8 mouse cellular contexts compared by ENCODE assay signal in genomic region chr9:20727601-20728113, GRCm38 (mm10). TPM values are rescaled to one million over a fixed set of nuclear protein-coding genes. Genes with fewer than 3 reads are reported as not detected.
DNase-seq lines count a peak whose midpoint lies in the region; ATAC-seq and TF ChIP-seq lines count a peak whose summit lies in the region.

No protein-coding gene starts in this region.

- TF ChIP-seq EP300 in heart, postnatal 0 days (IDR thresholded peaks at IDR 0.05; ENCODE audit: low read depth): no peak

- no peak for TF ChIP-seq CTCF in E14TG2a.4 (conservative IDR thresholded peaks at IDR 0.05; ENCODE audit: low read length)
- TF ChIP-seq CTCF in heart, postnatal 0 days (IDR thresholded peaks at IDR 0.05; ENCODE audit: low read depth): no peak

- peaks cover 88% of the 10 kb centered on the region for H3K27me3 ChIP-seq in E14TG2a.4 (ENCODE audit: insufficient read depth, low read length)
- peaks cover 72% of the 10 kb centered on the region for H3K27me3 ChIP-seq in embryonic facial prominence, embryonic 13.5 days
- H3K27me3 ChIP-seq in heart, postnatal 0 days (ENCODE audit: control insufficient read depth, insufficient read depth, low read length): peaks cover 63% of the 10 kb centered on the region

- peaks cover 26% of the 10 kb centered on the region for H3K4me1 ChIP-seq in E14TG2a.4 (replicated peaks; ENCODE audit: low read depth, low read length)
- peaks cover 27% of the 10 kb centered on the region for H3K4me1 ChIP-seq in embryonic facial prominence, embryonic 13.5 days
- H3K4me1 ChIP-seq in heart, postnatal 0 days (ENCODE audit: control insufficient read depth, insufficient read depth): peaks cover 9% of the 10 kb centered on the region; the same call in 1 of the 2 replicates

- H3K4me2 ChIP-seq in embryonic facial prominence, embryonic 13.5 days: peak overlapping the region; percentile 98
- peak overlapping the region; percentile 77 for H3K4me2 ChIP-seq in heart, postnatal 0 days (ENCODE audit: low read depth, low read length)

- no peaks in the 10 kb centered on the region for H3K36me3 ChIP-seq in E14TG2a.4 (ENCODE audit: insufficient read depth, low read length)
- H3K36me3 ChIP-seq in embryonic facial prominence, embryonic 13.5 days: no peaks in the 10 kb centered on the region
- H3K36me3 ChIP-seq in heart, postnatal 0 days (replicated peaks; ENCODE audit: control insufficient read depth, insufficient read depth, low read length): no peaks in the 10 kb centered on the region

- no peak for DNase-seq in cerebellum, postnatal 36 days
- peak; percentile 50 for DNase-seq in heart, postnatal 0 days (ENCODE audit: low spot score)
- DNase-seq in kidney, postnatal 36 days: peak; percentile 17 to 79
- DNase-seq in lung, postnatal 4 days: peak; percentile 49 to 66
- peak; percentile 20 to 74 for DNase-seq in spleen, postnatal 4 days (ENCODE audit: low spot score in 2 of 2)

- H3K4me3 ChIP-seq in E14TG2a.4 (replicated peaks; ENCODE audit: low read length): peak overlapping the region; percentile 81
- H3K4me3 ChIP-seq in embryonic facial prominence, embryonic 13.5 days: peak overlapping the region; percentile 54
- peak overlapping the region; percentile 53 for H3K4me3 ChIP-seq in heart, postnatal 0 days (ENCODE audit: low read depth, low read length)

- no peaks in the 10 kb centered on the region for H3K9me3 ChIP-seq in E14TG2a.4 (ENCODE audit: low read length)
- no peaks in the 10 kb centered on the region for H3K9me3 ChIP-seq in embryonic facial prominence, embryonic 13.5 days
- H3K9me3 ChIP-seq in heart, postnatal 0 days (replicated peaks; ENCODE audit: control insufficient read depth, low read length): no peaks in the 10 kb centered on the region

- 1% methylated on average over 45 of the region's 46 CpGs for WGBS in embryonic facial prominence, embryonic 13.5 days
- 2% methylated on average over 41 of the region's 46 CpGs for WGBS in heart, postnatal 0 days

- no peak overlapping the region for H3K27ac ChIP-seq in embryonic facial prominence, embryonic 13.5 days
- H3K27ac ChIP-seq in heart, postnatal 0 days (ENCODE audit: low read depth): no peak overlapping the region

- ATAC-seq in cerebellum, adult (ENCODE audit: insufficient number of reproducible peaks, low FRiP score, low TSS enrichment): peak; percentile 26; the same call in 1 of the 2 replicates
- peak; percentile 44; the same call in 1 of the 2 replicates for ATAC-seq in embryonic facial prominence, embryonic 13.5 days (ENCODE audit: insufficient number of reproducible peaks, insufficient read depth, low FRiP score, low TSS enrichment, low read depth)
- peak; percentile 74; the same call in 1 of the 2 replicates for ATAC-seq in heart, postnatal 0 days (ENCODE audit: insufficient read depth, low read depth)

- H3K9ac ChIP-seq in embryonic facial prominence, embryonic 13.5 days: peak overlapping the region; percentile 65
- 0 out of 2 replicates have a peak overlapping the region, but pooled peaks have one; percentile 19 for H3K9ac ChIP-seq in heart, postnatal 0 days (replicated peaks; ENCODE audit: low read depth, low read length)

RNA-seq across cellular contexts. Expression of gene Olfm2, which starts 18.5 kb away (rescaled TPM):
- polyA plus RNA-seq in embryonic facial prominence, embryonic 13.5 days (2015; fragmentation: Nextera tagmentation; extraction: Ambion mirVana): 15.9 and 16.3 TPM in 2 replicates
- 3.1 TPM in 1 of 2 replicates, not detected in the other for total RNA-seq in heart, postnatal 0 days (2014; rRNA removed; ENCODE audit: low replicate concordance)
- polyA plus RNA-seq in heart, postnatal 0 days (2015; fragmentation: Nextera tagmentation; extraction: Ambion mirVana): 0.20 and 0.34 TPM in 2 replicates

Comparison
In these comparisons a context has a peak if more than half of its experiments do, and no peak if none do; other contexts are left out.
1. DNase-seq: peak in heart, postnatal 0 days (single experiment), kidney, postnatal 36 days (2 of 2), lung, postnatal 4 days (2 of 2) and spleen, postnatal 4 days (2 of 2); none in cerebellum, postnatal 36 days (0 of 2).
2. RNA of gene Olfm2, which starts 18.5 kb away (polyA plus RNA-seq): 15.9 to 16.3 TPM in embryonic facial prominence, embryonic 13.5 days; 0.20 to 0.34 TPM in heart, postnatal 0 days; every median in the first group is over 10 times any median in the second.
3. Peak in every context shown above with its lines, with median percentiles within 50 percentile points of each other: ATAC-seq and H3K4me3 ChIP-seq.